Mouse (Mus musculus): ENCODE data around the gene Ppm1m.

The Ppm1m gene

GRCm38 (mm10) chr9:106220894-106221523, 21.5 kb upstream of the Ppm1m start:
- no peak for DNase-seq (ENCODE audit: low read depth)

GRCm38 (mm10) chr9:106216971-106217370, 17.4 kb upstream of the Ppm1m start:
- DNase-seq (ENCODE audit: low read depth): no peak

- DNase-seq (ENCODE audit: low read depth): peak; percentile 68
Observed at GRCm38 (mm10) chr9:106215341-106216125, 16.0 kb upstream of the Ppm1m start.

GRCm38 (mm10) chr9:106212594-106212981, 13.0 kb upstream of the Ppm1m start:
- DNase-seq (ENCODE audit: low read depth): no peak

- peak; percentile 96 for DNase-seq (ENCODE audit: low read depth)
Observed at GRCm38 (mm10) chr9:106211680-106212593, 12.4 kb upstream of the Ppm1m start.

- DNase-seq (ENCODE audit: low read depth): peak; percentile 61
Observed at GRCm38 (mm10) chr9:106210853-106211609, 11.5 kb upstream of the Ppm1m start.

- DNase-seq (ENCODE audit: low read depth): no peak
Observed at GRCm38 (mm10) chr9:106209954-106210353, 10.4 kb upstream of the Ppm1m start.

- no peak for DNase-seq (ENCODE audit: low read depth)
Observed at GRCm38 (mm10) chr9:106208181-106208580, 8.6 kb upstream of the Ppm1m start.

- DNase-seq (ENCODE audit: low read depth): no peak
Observed at GRCm38 (mm10) chr9:106206515-106206914, 7.0 kb upstream of the Ppm1m start.

- DNase-seq (ENCODE audit: low read depth): no peak
Observed at GRCm38 (mm10) chr9:106205713-106206290, 6.3 kb upstream of the Ppm1m start.

- DNase-seq (ENCODE audit: low read depth): peak; percentile 33
Observed at GRCm38 (mm10) chr9:106203990-106204851, 4.7 kb upstream of the Ppm1m start.

- DNase-seq (ENCODE audit: low read depth): peak; percentile 94
Observed at GRCm38 (mm10) chr9:106202819-106203636, 3.5 kb upstream of the Ppm1m start, which contains the start of gene Twf2. Gene Twf2 (plus strand): TSS chr9:106203108.

GRCm38 (mm10) chr9:106201895-106202294, 2.3 kb upstream of the Ppm1m start:
- peak; percentile 14 for DNase-seq (ENCODE audit: low read depth)

- DNase-seq (ENCODE audit: low read depth): peak; percentile 85
Observed at GRCm38 (mm10) chr9:106198962-106199458, 536 bp downstream of the Ppm1m start.

GRCm38 (mm10) chr9:106197732-106198131, 1.8 kb downstream of the Ppm1m start:
- no peak for DNase-seq (ENCODE audit: low read depth)

- peak; percentile 41 for DNase-seq (ENCODE audit: low read depth)
Observed at GRCm38 (mm10) chr9:106197081-106197713, 2.3 kb downstream of the Ppm1m start.

GRCm38 (mm10) chr9:106195693-106196092, 3.9 kb downstream of the Ppm1m start:
- no peak for DNase-seq (ENCODE audit: low read depth)

- peak; percentile 16 for DNase-seq (ENCODE audit: low read depth)
Observed at GRCm38 (mm10) chr9:106193930-106194807, 5.4 kb downstream of the Ppm1m start.

Measured in induced T-regulatory cell, adult 2 months (primary cell).